Mouse (Mus musculus) embryonic facial prominence, embryonic 14.5 days (tissue): ENCODE data around the gene Nxn. TPM values are rescaled to one million over a fixed set of nuclear protein-coding genes. Genes with fewer than 3 reads are reported as not detected.

Experiments
- polyA plus RNA-seq: library from polyadenylated mRNA; unstranded; fragments of >200 nt; fragmentation: Nextera tagmentation; extraction: Ambion mirVana; gene quantifications from 2 replicates; pipeline ENCODE4 v1.2.1, GENCODE M21; 2014

Nxn gene
- polyA plus RNA-seq, 1 experiment from 2014 or later: 63.8 TPM

Other genes with a start within 250 kb of the Nxn start
- gene Vps53, start 219.5 kb downstream of the Nxn start, polyA plus RNA-seq: 32.4 and 36.6 TPM in 2 replicates
- gene Fam57a, start 219.5 kb downstream of the Nxn start, polyA plus RNA-seq: 34.2 and 36.8 TPM in 2 replicates
- gene Dbil5, start 181.5 kb downstream of the Nxn start, polyA plus RNA-seq: 0.79 and 0.96 TPM in 2 replicates
- 22.3 and 30.4 TPM in 2 replicates for gene Gemin4, start 181.5 kb downstream of the Nxn start, polyA plus RNA-seq
- gene Mrm3, start 155.4 kb downstream of the Nxn start, polyA plus RNA-seq: 21.1 and 23.8 TPM in 2 replicates
- 129 and 133 TPM in 2 replicates for gene Glod4, start 155.4 kb downstream of the Nxn start, polyA plus RNA-seq
- gene Timm22, start 7.8 kb upstream of the Nxn start, polyA plus RNA-seq: 113 and 124 TPM in 2 replicates
- gene Abr, start 223.2 kb upstream of the Nxn start, polyA plus RNA-seq: 35.3 and 41.4 TPM in 2 replicates